Mouse (Mus musculus) CD8-positive naive resting alpha-beta T cell, adult 2 months (primary cell): ENCODE measurements around the gene Dse.
A peak's percentile ranks its signal among the peaks of the same experiment; 100 is the strongest.

Source experiments
- DNase-seq, 2 experiments: peaks; one replicate each; pipeline ENCODE4 v3.0.0; 2022; ENCODE audit warnings: low read depth in 2 of 2, low spot score in 2 of 2

Gene Dse

GRCm38 (mm10) chr10:34200689-34201088 is 6.8 kb downstream of the Dse start:
- no peak for DNase-seq

GRCm38 (mm10) chr10:34198574-34198973 is 8.9 kb downstream of the Dse start:
- no peak for DNase-seq

- peak in 1 of 2 experiments; percentile 20 for DNase-seq
Measured at GRCm38 (mm10) chr10:34198061-34198460, 9.5 kb downstream of the Dse start.

- DNase-seq = no peak
Measured at GRCm38 (mm10) chr10:34197269-34197668, 10.2 kb downstream of the Dse start.

GRCm38 (mm10) chr10:34194957-34195356 is 12.6 kb downstream of the Dse start:
- no peak for DNase-seq

GRCm38 (mm10) chr10:34194503-34194902 is 13.0 kb downstream of the Dse start:
- no peak for DNase-seq

GRCm38 (mm10) chr10:34186571-34187260 is 20.8 kb downstream of the Dse start:
- no peak for DNase-seq

GRCm38 (mm10) chr10:34185556-34185955 is 22.0 kb downstream of the Dse start:
- DNase-seq = no peak

GRCm38 (mm10) chr10:34184956-34185355 is 22.6 kb downstream of the Dse start:
- no peak for DNase-seq

GRCm38 (mm10) chr10:34183731-34184130 is 23.8 kb downstream of the Dse start:
- DNase-seq = no peak

GRCm38 (mm10) chr10:34175870-34176606 is 31.5 kb downstream of the Dse start:
- no peak for DNase-seq

- peak in 1 of 2 experiments; percentile 7 for DNase-seq
Measured at GRCm38 (mm10) chr10:34172663-34173282, 34.7 kb downstream of the Dse start.

GRCm38 (mm10) chr10:34171660-34172059 is 35.9 kb downstream of the Dse start:
- no peak for DNase-seq

- DNase-seq = peak; percentile 61 to 71
Measured at GRCm38 (mm10) chr10:34171191-34171590, 36.3 kb downstream of the Dse start.

GRCm38 (mm10) chr10:34166971-34167370 is 40.5 kb downstream of the Dse start:
- DNase-seq = no peak

GRCm38 (mm10) chr10:34155796-34156554 is 51.5 kb downstream of the Dse start:
- DNase-seq = no peak

GRCm38 (mm10) chr10:34151827-34152226 is 55.7 kb downstream of the Dse start:
- DNase-seq = no peak

GRCm38 (mm10) chr10:34150454-34150853 is 57.1 kb downstream of the Dse start:
- no peak for DNase-seq

GRCm38 (mm10) chr10:34149772-34150171 is 57.7 kb downstream of the Dse start:
- no peak for DNase-seq

- DNase-seq = no peak
Measured at GRCm38 (mm10) chr10:34141693-34142092, 65.8 kb downstream of the Dse start.

GRCm38 (mm10) chr10:34139768-34140167 is 67.7 kb downstream of the Dse start:
- no peak for DNase-seq
